Mouse (Mus musculus) lung, adult 18-20 months (tissue): ENCODE measurements around the gene Sox5.
A peak's percentile ranks its signal among the peaks of the same experiment; 100 is the strongest.

Experiments
- DNase-seq, 2 experiments: peaks; one replicate each; pipeline ENCODE4 v3.0.0; 2022; ENCODE audit warnings: mixed read lengths in 2 of 2

The Sox5 gene

GRCm38 (mm10) chr6:144076376-144076775 lies 705.4 kb downstream of the Sox5 start:
- no peak for DNase-seq

- peak in 1 of 2 experiments; percentile 2 for DNase-seq
These were observed 706.3 kb downstream of the Sox5 start for GRCm38 (mm10) chr6:144075327-144075941.

- DNase-seq: peak in 1 of 2 experiments; percentile 28
These were observed 707.0 kb downstream of the Sox5 start for GRCm38 (mm10) chr6:144074826-144075225.

- DNase-seq: no peak
These were observed 711.3 kb downstream of the Sox5 start for GRCm38 (mm10) chr6:144070461-144070860.

GRCm38 (mm10) chr6:144067491-144067890 lies 714.3 kb downstream of the Sox5 start:
- no peak for DNase-seq

- no peak for DNase-seq
These were observed 719.3 kb downstream of the Sox5 start for GRCm38 (mm10) chr6:144062428-144062827.

GRCm38 (mm10) chr6:144061814-144062213 lies 720.0 kb downstream of the Sox5 start:
- DNase-seq: no peak

GRCm38 (mm10) chr6:144057098-144057632 lies 724.6 kb downstream of the Sox5 start:
- no peak for DNase-seq

- DNase-seq: peak; percentile 69 to 83
These were observed 725.3 kb downstream of the Sox5 start for GRCm38 (mm10) chr6:144056252-144057097.

GRCm38 (mm10) chr6:144052487-144052886 lies 729.3 kb downstream of the Sox5 start:
- DNase-seq: no peak

- DNase-seq: no peak
These were observed 730.5 kb downstream of the Sox5 start for GRCm38 (mm10) chr6:144051316-144051715.

- no peak for DNase-seq
These were observed 733.4 kb downstream of the Sox5 start for GRCm38 (mm10) chr6:144048201-144048924.

GRCm38 (mm10) chr6:144045503-144045902 lies 736.3 kb downstream of the Sox5 start:
- peak; percentile 56 to 70 for DNase-seq

- no peak for DNase-seq
These were observed 737.4 kb downstream of the Sox5 start for GRCm38 (mm10) chr6:144044381-144044780.

GRCm38 (mm10) chr6:144042936-144043335 lies 738.8 kb downstream of the Sox5 start:
- DNase-seq: peak in 1 of 2 experiments; percentile 25

- DNase-seq: no peak
These were observed 739.8 kb downstream of the Sox5 start for GRCm38 (mm10) chr6:144041941-144042340.

- no peak for DNase-seq
These were observed 740.6 kb downstream of the Sox5 start for GRCm38 (mm10) chr6:144041188-144041587.

- no peak for DNase-seq
These were observed 741.4 kb downstream of the Sox5 start for GRCm38 (mm10) chr6:144040349-144040748.

- DNase-seq: no peak
These were observed 742.6 kb downstream of the Sox5 start for GRCm38 (mm10) chr6:144039221-144039620.

GRCm38 (mm10) chr6:144033191-144033590 lies 748.6 kb downstream of the Sox5 start:
- DNase-seq: no peak

GRCm38 (mm10) chr6:144016929-144017328 lies 764.8 kb downstream of the Sox5 start:
- peak in 1 of 2 experiments; percentile 6 for DNase-seq

- no peak for DNase-seq
These were observed 769.8 kb downstream of the Sox5 start for GRCm38 (mm10) chr6:144011880-144012524.

GRCm38 (mm10) chr6:144010995-144011394 lies 770.8 kb downstream of the Sox5 start:
- DNase-seq: no peak
